Mouse (Mus musculus) heart, postnatal 14 days (tissue): ENCODE results near the gene Figla. TPM values are rescaled to one million over a fixed set of nuclear protein-coding genes. Genes with fewer than 3 reads are reported as not detected.

Source experiments
- DNase-seq, 2 experiments: peaks; one replicate each; pipeline ENCODE4 v3.0.0; 2021 to 2022
- intact Hi-C: fragments of 180-260 bp; cut with DNase I; formaldehyde crosslinking; loops from one replicate; pipeline ENCODE4 v1.15.1; 2025
- total RNA-seq, 2 experiments: library from RNA; stranded (reverse); gene quantifications; 2 replicates each; pipeline ENCODE4 v1.2.3; 2021

Gene Figla
- total RNA-seq, 2 experiments from 2014 or later, result not detected

- intact Hi-C loops, result no loop called here
- no peak for DNase-seq
Measured at GRCm38 (mm10) chr6:86067145-86067544, 51.2 kb downstream of the Figla start.

DNA sequence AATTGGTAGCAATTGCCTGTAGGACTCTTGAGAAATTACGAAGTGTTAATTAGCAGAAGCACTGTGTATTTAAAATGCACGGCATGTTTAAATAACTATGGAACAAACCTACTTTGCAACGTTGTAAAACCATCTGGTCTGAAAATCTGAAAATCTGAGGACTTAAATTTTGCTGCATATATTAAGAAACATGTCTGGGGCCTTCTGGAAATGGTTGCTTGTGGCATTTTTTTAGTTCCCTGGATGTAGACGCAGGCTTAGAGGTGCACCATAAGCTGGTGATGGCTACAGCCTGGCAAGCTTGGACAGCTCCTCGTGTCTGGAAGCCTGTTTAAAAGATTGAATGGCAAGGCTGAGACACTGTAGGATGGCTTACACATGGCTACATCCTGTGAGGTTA, 53.0 kb downstream of the Figla start:
- intact Hi-C loops, result no loop called here
- no peak for DNase-seq

DNA sequence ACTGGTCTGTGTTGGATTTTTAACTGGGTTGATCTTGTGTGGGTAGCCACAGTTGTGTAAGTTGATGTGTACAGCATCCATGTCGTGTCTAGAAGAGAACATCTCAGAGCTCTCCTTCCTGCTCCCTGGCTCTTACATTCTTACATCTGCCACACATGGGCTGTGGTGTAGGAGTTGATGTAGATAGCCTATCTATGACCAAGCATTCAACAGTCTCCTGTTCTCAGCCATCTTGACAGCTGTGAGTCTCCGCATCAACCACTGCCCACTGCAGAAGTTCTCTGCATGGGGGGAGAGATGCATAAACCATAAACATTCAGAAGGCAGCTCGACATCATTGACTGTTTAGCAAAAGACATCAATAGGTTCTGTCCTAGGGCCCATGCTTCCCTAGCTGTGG, 53.9 kb downstream of the Figla start:
- no peak for DNase-seq
- intact Hi-C loops, result no loop called here

DNA sequence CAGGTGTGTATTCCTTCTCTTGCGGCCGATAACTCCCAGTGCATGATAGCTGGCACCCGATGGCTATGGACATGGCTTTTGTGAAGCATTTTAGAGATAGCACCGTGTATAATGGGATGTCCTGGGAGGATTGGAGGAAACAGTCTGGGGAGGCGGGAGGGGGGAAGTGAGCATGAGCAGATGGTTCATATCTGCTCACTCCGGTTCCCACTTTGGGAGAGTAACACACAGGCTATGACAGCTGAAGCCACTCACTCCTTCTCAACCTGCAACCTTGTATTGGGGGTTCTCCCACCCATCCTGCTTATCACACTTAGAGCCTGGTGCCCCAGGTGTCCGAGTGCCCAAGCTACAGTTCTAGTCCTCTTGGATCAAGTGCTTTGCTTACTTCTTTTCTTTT, 54.3 kb downstream of the Figla start:
- intact Hi-C loops, result no loop called here
- DNase-seq, result no peak

Other genes with a start within 250 kb of the Figla start
- gene Nat8f6, start 195.2 kb upstream of the Figla start, total RNA-seq, result not detected
- not detected for gene Nat8f5, start 195.2 kb upstream of the Figla start, total RNA-seq
- gene Nat8, start 184.1 kb upstream of the Figla start, total RNA-seq, result not detected
- not detected for gene Nat8f2, start 147.0 kb upstream of the Figla start, total RNA-seq
- gene Nat8f4, start 111.3 kb upstream of the Figla start, total RNA-seq, result under 1 TPM; 0.76 to 0.79 TPM
- 10 to 100 TPM; 10.2 TPM for gene Tprkb, start 104.3 kb upstream of the Figla start, total RNA-seq
- 1 to 10 TPM; 1.9 to 2.5 TPM for gene Nat8f1, start 100.5 kb upstream of the Figla start, total RNA-seq
- 10 to 100 TPM; 63.3 to 64.3 TPM for gene Dusp11, start 54.5 kb upstream of the Figla start, total RNA-seq
- 1 to 10 TPM in 1 of 2 experiments, under 1 TPM in 1; 0.68 to 1.0 TPM for gene Add2, start 12.5 kb downstream of the Figla start, total RNA-seq
- 1 to 10 TPM; 1.3 to 1.4 TPM for gene Tgfa, start 179.1 kb downstream of the Figla start, total RNA-seq